Mouse (Mus musculus): ENCODE results near the gene Fmo5. TPM values are rescaled to one million over a fixed set of nuclear protein-coding genes. Genes with fewer than 3 reads are reported as not detected.

The Fmo5 gene
- polyA plus RNA-seq, 1 experiment from 2014 or later: 1.2 TPM

DNA sequence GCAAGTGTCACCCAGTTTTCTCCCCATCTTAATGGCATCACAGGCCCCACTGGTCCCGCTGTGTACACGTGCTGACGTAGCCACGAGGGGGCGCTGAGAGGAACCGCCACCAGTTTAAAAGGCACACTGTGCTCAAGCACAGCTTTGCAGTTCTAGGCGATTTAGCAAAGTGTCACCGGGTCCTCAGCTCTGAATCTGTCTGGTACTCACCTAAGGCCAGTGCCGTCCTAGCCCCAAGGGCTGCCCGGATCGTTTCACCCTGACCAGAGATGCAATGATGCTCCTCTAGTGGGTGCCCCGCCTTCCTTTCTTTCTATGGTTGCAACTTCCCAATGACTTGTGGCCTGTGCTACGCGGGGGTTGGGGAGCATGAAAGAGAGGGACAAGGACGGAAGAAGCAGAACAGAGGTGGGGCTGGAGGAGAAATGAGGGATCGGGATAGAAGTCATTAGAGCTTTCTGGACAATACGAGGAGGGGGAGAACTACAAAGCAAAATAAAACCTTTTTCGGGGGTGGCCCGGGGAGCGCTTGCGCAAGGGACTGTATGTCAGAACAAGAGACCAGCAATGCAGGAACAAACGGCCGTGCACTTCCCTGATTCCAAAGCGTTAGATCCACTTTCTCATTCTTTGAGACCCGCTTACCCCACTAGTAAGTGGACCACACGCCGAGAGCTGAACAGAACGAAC, 52.2 kb downstream of the Fmo5 start:
- no peaks in the 10 kb centered on the region for H3K9me3 ChIP-seq (ENCODE audit: low read depth, low read length)
- ATAC-seq (ENCODE audit: insufficient read depth) (peak; percentile 77), DNase-seq (peak; percentile 87)
- peak overlapping the region; percentile 41 for H3K4me3 ChIP-seq (ENCODE audit: low read depth, low read length)
- peak overlapping the region; percentile 87 for H3K4me2 ChIP-seq
- peak overlapping the region; percentile 57 for H3K9ac ChIP-seq
- no peaks in the 10 kb centered on the region; the same call in 1 of the 2 replicates for H3K4me1 ChIP-seq (ENCODE audit: insufficient read depth)
- TF ChIP-seq CTCF (IDR thresholded peaks at IDR 0.05; ENCODE audit: low read depth): peak; percentile 84
- H3K27ac ChIP-seq (ENCODE audit: low read depth): no peak overlapping the region
- H3K36me3 ChIP-seq (ENCODE audit: insufficient read depth): no peaks in the 10 kb centered on the region
- H3K27me3 ChIP-seq (ENCODE audit: insufficient read depth, low read length): no peaks in the 10 kb centered on the region
- whole genome bisulfite sequencing: 2% methylated on average over 28 of the region's 28 CpGs

- peak; percentile 79 for TF ChIP-seq CTCF (IDR thresholded peaks at IDR 0.05; ENCODE audit: low read depth)
- no peaks in the 10 kb centered on the region; the same call in 1 of the 2 replicates for H3K4me1 ChIP-seq (ENCODE audit: insufficient read depth)
- DNase-seq (peak; percentile 92), ATAC-seq (ENCODE audit: insufficient read depth) (peak; percentile 37)
- peak overlapping the region; percentile 57 for H3K9ac ChIP-seq
- H3K4me3 ChIP-seq (ENCODE audit: low read depth, low read length): peak overlapping the region; percentile 41
- 2% methylated on average over 33 of the region's 33 CpGs for WGBS
- H3K36me3 ChIP-seq (ENCODE audit: insufficient read depth): no peaks in the 10 kb centered on the region
- H3K27ac ChIP-seq (ENCODE audit: low read depth): no peak overlapping the region
- H3K4me2 ChIP-seq: peak overlapping the region; percentile 87
- no peaks in the 10 kb centered on the region for H3K9me3 ChIP-seq (ENCODE audit: low read depth, low read length)
- H3K27me3 ChIP-seq (ENCODE audit: insufficient read depth, low read length): no peaks in the 10 kb centered on the region
Observed at GRCm38 (mm10) chr3:97681321-97682158, 52.9 kb downstream of the Fmo5 start.

- 2% methylated on average over 11 of the region's 11 CpGs for WGBS
- no peak for TF ChIP-seq CTCF (IDR thresholded peaks at IDR 0.05; ENCODE audit: low read depth)
- Histone ChIP-seq H3K27ac (ENCODE audit: low read depth) (no peak overlapping the region), H3K9me3 (ENCODE audit: low read depth, low read length) (no peaks in the 10 kb centered on the region), H3K4me2 (peak overlapping the region; percentile 87), H3K9ac (peak overlapping the region; percentile 23; the same call in 1 of the 2 replicates), H3K4me3 (ENCODE audit: low read depth, low read length) (peak overlapping the region; percentile 41), H3K27me3 (ENCODE audit: insufficient read depth, low read length) (no peaks in the 10 kb centered on the region), H3K36me3 (ENCODE audit: insufficient read depth) (no peaks in the 10 kb centered on the region), H3K4me1 (ENCODE audit: insufficient read depth) (no peaks in the 10 kb centered on the region; the same call in 1 of the 2 replicates)
- DNase-seq (peak; percentile 35), ATAC-seq (ENCODE audit: insufficient read depth) (no peak)
Observed at GRCm38 (mm10) chr3:97682159-97682502, 53.5 kb downstream of the Fmo5 start.

DNA sequence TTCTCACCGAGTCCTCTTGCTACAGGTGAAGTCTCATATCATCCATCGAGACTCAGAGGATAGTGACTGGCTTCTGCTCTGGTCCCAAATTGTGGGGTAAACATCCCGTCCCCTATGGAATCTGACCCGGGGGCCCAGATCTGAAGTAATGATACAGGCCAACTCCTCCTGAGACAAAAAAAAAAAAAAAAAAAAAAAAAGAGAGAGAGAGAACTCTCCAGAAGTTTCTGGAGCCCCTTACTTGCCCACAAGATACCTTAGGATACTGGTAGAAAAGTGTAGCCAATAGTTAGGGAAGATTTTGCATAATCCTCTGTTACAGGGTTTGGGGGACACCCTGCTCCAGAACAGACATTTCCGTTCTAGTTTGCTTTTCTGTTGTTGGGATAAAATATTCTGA, 54.0 kb downstream of the Fmo5 start:
- Histone ChIP-seq H3K27ac (ENCODE audit: low read depth) (no peak overlapping the region), H3K4me1 (ENCODE audit: insufficient read depth) (no peaks in the 10 kb centered on the region; the same call in 1 of the 2 replicates), H3K4me3 (ENCODE audit: low read depth, low read length) (peak overlapping the region; percentile 41; the same call in 1 of the 2 replicates), H3K4me2 (peak overlapping the region; percentile 87), H3K9ac (no peak overlapping the region), H3K27me3 (ENCODE audit: insufficient read depth, low read length) (no peaks in the 10 kb centered on the region), H3K9me3 (ENCODE audit: low read depth, low read length) (no peaks in the 10 kb centered on the region), H3K36me3 (ENCODE audit: insufficient read depth) (no peaks in the 10 kb centered on the region)
- ATAC-seq (ENCODE audit: insufficient read depth) (no peak), DNase-seq (no peak)
- 20% methylated on average over 5 of the region's 5 CpGs for WGBS
- TF ChIP-seq CTCF (IDR thresholded peaks at IDR 0.05; ENCODE audit: low read depth): no peak

DNA sequence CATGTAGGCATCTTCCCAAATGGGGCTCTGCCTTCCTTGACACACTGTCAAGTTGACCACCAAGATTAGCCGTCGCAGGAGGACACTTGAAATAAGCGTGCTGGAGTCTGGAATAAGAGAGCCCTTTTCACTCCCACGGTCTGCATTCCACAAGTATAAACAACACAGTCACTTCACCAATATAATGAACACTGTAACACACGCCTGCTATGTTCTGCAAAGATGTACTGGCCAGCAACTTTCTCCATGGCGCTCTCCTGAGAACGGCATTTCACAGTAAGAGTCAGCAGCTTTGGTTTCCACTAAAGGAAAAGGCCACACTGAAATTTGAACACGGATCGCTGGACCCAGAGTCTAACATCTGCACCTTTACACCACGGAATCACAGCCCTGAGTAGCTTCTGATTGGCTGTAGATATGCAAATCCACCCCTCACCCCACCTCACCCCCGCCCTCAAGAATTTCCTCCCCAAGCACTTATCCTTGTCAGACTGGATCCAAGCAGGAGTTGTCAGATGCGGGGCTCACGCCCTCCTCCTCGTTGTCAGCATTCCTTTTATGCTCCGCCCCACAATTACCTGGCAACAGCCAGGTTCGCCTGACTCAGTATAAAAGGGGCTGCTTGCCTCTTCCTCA, 55.1 kb downstream of the Fmo5 start:
- H3K9ac ChIP-seq: no peak overlapping the region
- no peaks in the 10 kb centered on the region for H3K9me3 ChIP-seq (ENCODE audit: low read depth, low read length)
- ATAC-seq (ENCODE audit: insufficient read depth): peak; percentile 72

DNA sequence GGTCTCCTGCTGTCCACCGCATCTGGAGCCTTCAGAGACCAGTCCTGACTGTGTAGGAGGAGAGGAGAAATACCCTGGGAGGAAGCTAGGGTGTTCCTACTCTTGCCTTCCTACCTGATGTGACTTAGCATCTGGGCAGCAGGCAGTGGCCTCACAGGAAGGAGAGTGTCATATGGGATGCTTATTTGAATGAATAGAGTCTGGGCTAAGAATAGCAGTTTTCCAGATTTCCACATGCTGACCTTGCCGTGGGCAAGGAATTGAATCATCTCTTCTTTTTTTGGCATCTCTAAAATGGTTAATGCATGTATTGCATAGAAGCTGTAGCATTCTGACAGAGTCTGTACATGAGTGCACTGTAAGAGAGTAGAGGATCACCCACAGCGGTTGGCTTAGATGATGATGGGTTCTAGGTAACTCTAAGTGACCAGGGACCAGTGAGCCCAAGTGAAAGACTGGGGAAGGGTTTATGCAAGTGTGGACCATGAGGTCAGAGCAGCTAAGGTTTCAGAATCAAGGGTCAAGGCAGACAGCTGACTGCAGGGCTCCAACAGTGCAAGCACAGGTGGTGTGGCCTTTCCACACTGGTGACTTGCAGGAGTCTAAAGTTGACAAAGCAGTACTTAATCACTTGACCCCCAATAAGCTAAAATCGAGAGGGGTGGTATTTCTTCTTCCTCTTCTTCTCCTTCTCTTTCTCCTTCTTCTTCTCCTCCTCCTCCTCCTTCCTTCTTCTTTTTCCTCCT, 57.9 kb downstream of the Fmo5 start:
- 78% methylated on average over 4 of the region's 4 CpGs for WGBS
- no peaks in the 10 kb centered on the region for H3K36me3 ChIP-seq (ENCODE audit: insufficient read depth)
- H3K27me3 ChIP-seq (ENCODE audit: insufficient read depth, low read length): no peaks in the 10 kb centered on the region
- no peak overlapping the region for H3K4me2 ChIP-seq
- H3K4me3 ChIP-seq (ENCODE audit: low read depth, low read length): no peak overlapping the region
- DNase-seq (no peak), ATAC-seq (ENCODE audit: insufficient read depth) (no peak)
- H3K9me3 ChIP-seq (ENCODE audit: low read depth, low read length): no peaks in the 10 kb centered on the region
- no peaks in the 10 kb centered on the region for H3K4me1 ChIP-seq (ENCODE audit: insufficient read depth)
- H3K9ac ChIP-seq: no peak overlapping the region
- TF ChIP-seq CTCF (IDR thresholded peaks at IDR 0.05; ENCODE audit: low read depth): no peak
- H3K27ac ChIP-seq (ENCODE audit: low read depth): no peak overlapping the region

More for the DNA sequence above, 55.1 kb downstream of the Fmo5 start:
- H3K4me1 ChIP-seq (ENCODE audit: insufficient read depth): no peaks in the 10 kb centered on the region; the same call in 1 of the 2 replicates
- no peaks in the 10 kb centered on the region for H3K27me3 ChIP-seq (ENCODE audit: insufficient read depth, low read length)
- no peak for TF ChIP-seq CTCF (IDR thresholded peaks at IDR 0.05; ENCODE audit: low read depth)
- no peak overlapping the region for H3K4me3 ChIP-seq (ENCODE audit: low read depth, low read length)
- WGBS: 6% methylated on average over 16 of the region's 16 CpGs
- H3K4me2 ChIP-seq: peak overlapping the region; percentile 38
- DNase-seq: peak; percentile 67
- H3K36me3 ChIP-seq (ENCODE audit: insufficient read depth): no peaks in the 10 kb centered on the region
- H3K27ac ChIP-seq (ENCODE audit: low read depth): peak overlapping the region; percentile 47; the same call in 1 of the 2 replicates
